Mouse (Mus musculus) midbrain, embryonic 14.5 days (tissue): ENCODE data around the gene Eef1akmt4. TPM values are rescaled to one million over a fixed set of nuclear protein-coding genes. Genes with fewer than 3 reads are reported as not detected.
A peak's percentile ranks its signal among the peaks of the same experiment; 100 is the strongest.

Experiments
- ATAC-seq: fragments of 200-750 bp; cut with Nextera tagmentation; 2 replicates; pipeline ENCODE4 v1.8.0; 2017; ENCODE audit warnings: moderate number of reproducible peaks, moderate library complexity; ENCODE audit not compliant: low FRiP score, low TSS enrichment
- DNase-seq: peaks from one replicate; pipeline ENCODE4 v3.0.0-alpha.2; 2015
- H3K27ac ChIP-seq: fragments of 300-500 bp; sonication (generic); replicated peaks from 2 replicates; pipeline ENCODE4 v1.5.1; 2014; ENCODE audit warnings: mild to moderate bottlenecking, low read depth, low read length, moderate library complexity
- H3K27me3 ChIP-seq: fragments of 300-500 bp; sonication (generic); 2 replicates; pipeline ENCODE4 v1.6.1; 2014; ENCODE audit warnings: low read length, control low read depth, mixed read lengths; ENCODE audit not compliant: control insufficient read depth, insufficient read depth
- H3K36me3 ChIP-seq: fragments of 300-500 bp; sonication (generic); 2 replicates; pipeline ENCODE4 v1.6.1; 2014; ENCODE audit warnings: low read length, control low read depth; ENCODE audit not compliant: control insufficient read depth, insufficient read depth
- H3K4me1 ChIP-seq: fragments of 300-500 bp; sonication (generic); 2 replicates; pipeline ENCODE4 v1.6.1; 2014; ENCODE audit warnings: mild to moderate bottlenecking, antibody characterized with exemption, low read length, control low read depth; ENCODE audit not compliant: control insufficient read depth, insufficient read depth
- H3K4me2 ChIP-seq: fragments of 300-500 bp; sonication (generic); 2 replicates; pipeline ENCODE4 v1.6.1; 2014; ENCODE audit warnings: mild to moderate bottlenecking, low read length, moderate library complexity
- H3K4me3 ChIP-seq: fragments of 300-500 bp; sonication (generic); replicated peaks from 2 replicates; pipeline ENCODE4 v1.5.1; 2014; ENCODE audit warnings: low read depth, low read length
- H3K9ac ChIP-seq: fragments of 300-500 bp; sonication (generic); replicated peaks from 2 replicates; pipeline ENCODE4 v1.6.1; 2014; ENCODE audit warnings: mild to moderate bottlenecking, low read length, moderate library complexity
- H3K9me3 ChIP-seq: fragments of 300-500 bp; sonication (generic); 2 replicates; pipeline ENCODE4 v1.6.1; 2016; ENCODE audit warnings: low read length, control low read depth, mixed read lengths; ENCODE audit not compliant: control insufficient read depth
- WGBS: fragments of 180-500 bp; shearing (Covaris S2); extraction: QIAGEN DNeasy Blood & Tissue Kit; methylation state at CpG from one replicate; pipeline ENCODE4 v1.1.7; 2014; 5-methylcytosine and 5-hydroxymethylcytosine counted together
- polyA plus RNA-seq: library from polyadenylated mRNA; unstranded; fragments of >200 nt; fragmentation: Nextera tagmentation; extraction: Ambion mirVana; gene quantifications from 2 replicates; pipeline ENCODE4 v1.2.1, GENCODE M21; 2014

Eef1akmt4 gene
- 10.5 and 12.0 TPM in 2 replicates for polyA plus RNA-seq

DNA sequence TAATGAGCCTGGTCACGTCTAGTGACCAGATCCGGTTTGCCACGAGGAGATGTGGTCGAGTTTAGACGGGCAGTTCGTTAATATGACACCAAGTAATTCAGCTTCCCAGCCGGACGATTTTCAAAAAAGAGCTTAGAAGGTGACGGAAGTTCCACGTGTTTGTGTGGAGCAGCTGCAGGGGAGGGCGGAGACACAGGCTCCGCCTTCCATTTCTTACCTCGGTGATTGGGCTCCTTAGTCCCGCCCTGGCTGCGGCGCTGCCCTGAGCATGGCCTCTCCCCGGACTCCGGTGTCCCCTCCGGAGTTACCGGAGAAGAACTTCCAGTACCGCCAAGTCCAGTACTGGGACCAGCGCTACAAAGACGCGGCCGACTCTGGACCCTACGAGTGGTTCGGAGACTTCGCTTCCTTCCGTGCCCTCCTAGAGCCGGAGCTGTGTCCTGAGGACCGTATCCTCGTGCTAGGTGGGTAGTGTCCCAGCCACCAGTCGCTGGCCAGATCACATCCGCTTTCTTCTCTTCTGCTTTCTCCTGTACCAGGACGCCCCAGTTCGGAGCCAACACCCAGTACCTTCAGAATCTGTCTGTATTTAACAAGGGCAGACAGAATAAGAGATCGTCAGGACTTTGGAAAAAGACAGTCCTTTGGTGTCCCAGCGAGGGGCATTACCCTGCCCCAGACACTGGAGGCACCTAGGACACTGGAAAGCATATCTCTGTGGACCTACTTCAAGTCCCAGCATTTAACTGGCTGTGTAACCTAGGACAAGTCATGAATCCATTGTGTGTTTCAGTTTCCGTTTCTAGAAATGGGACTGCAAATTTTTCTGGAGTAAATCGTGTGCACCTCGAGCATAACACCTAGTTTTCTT, at the start of gene Eef1akmt4, which contains the start of the genes Gm49333 and Alg3:
Gene Eef1akmt4 (plus strand): TSS at position 237 of the 871 bp plus-strand sequence.
Gene Gm49333 (plus strand): TSS at position 254 of the 871 bp plus-strand sequence.
Gene Alg3 (minus strand): TSS at position 379 of the 871 bp plus-strand sequence.
- peaks cover 19% of the 10 kb centered on the region for H3K4me1 ChIP-seq
- DNase-seq (peak; percentile 93), ATAC-seq (peak; percentile 91)
- H3K9ac ChIP-seq: peak within 1 kb of the TSS; percentile 81
- peaks cover 18% of the 10 kb centered on the region for H3K36me3 ChIP-seq
- 2% methylated on average over 41 of the region's 41 CpGs for WGBS
- H3K27me3 ChIP-seq: no peaks in the 10 kb centered on the region
- peak within 1 kb of the TSS; percentile 84 for H3K27ac ChIP-seq
- peak within 1 kb of the TSS; percentile 67 for H3K4me3 ChIP-seq
- H3K4me2 ChIP-seq: peak within 1 kb of the TSS; percentile 81
- H3K9me3 ChIP-seq: no peaks in the 10 kb centered on the region

DNA sequence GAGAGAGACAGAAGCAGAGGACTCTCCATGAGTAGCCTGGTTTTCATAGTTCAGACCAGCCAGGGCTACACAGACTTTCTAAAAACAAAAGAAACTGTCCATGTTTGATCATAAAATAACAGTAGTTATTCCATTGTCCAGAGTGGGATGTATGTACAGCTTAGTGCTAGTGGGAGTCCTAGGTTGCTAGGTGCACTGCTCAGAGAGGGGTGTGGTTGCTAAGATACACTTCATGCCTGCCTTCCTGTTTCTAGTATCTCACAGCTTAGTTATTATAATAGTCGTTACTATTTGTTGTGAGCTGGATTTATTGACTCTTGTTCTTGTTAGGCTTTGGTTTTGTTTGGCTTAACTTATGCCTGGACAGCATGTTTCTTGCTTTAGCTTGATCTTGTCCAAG, 46.3 kb upstream of the Eef1akmt4 start:
- Histone ChIP-seq H3K27ac (no peak overlapping the region), H3K9ac (no peak overlapping the region), H3K4me1 (no peaks in the 10 kb centered on the region), H3K27me3 (no peaks in the 10 kb centered on the region), H3K36me3 (peaks cover 34% of the 10 kb centered on the region), H3K9me3 (no peaks in the 10 kb centered on the region), H3K4me3 (no peak overlapping the region), H3K4me2 (no peak overlapping the region)
- DNase-seq: no peak
- WGBS: 52% methylated on average over 1 of the region's 1 CpGs
- ATAC-seq: no peak

DNA sequence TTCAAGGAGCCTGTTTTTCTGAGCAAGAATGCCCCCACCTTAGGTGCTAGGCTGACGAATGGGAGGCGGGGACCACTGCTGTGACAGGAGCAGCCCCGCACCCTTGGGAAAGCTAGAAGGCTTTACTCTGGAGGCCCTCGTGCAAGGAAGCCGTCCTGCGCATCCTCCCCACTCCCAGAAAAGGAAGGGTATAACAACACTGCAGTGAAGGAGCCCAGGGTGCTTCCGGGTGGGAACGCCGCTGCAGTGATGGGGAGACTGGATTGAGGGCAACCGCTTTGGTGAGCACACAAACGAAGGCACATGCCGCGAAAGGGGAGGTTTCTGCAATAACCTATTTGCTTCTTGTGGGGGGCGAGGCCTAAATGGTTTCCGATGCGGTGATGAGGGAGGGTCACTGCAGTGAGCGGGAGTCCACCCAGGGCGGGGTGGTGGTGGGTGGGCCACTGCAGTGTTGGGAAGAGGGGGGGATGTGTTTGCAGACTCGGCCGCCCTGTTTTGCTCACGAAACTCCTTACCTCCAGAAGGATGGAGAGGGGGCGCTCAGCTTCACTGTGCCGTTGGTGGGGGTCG, 21.9 kb upstream of the Eef1akmt4 start, which contains the start of gene Vwa5b2:
Gene Vwa5b2 (plus strand): TSS at position 106 of the 573 bp plus-strand sequence.
- Histone ChIP-seq H3K27ac (peak within 1 kb of the TSS; percentile 60), H3K36me3 (no peaks in the 10 kb centered on the region), H3K27me3 (peaks cover 27% of the 10 kb centered on the region), H3K4me3 (peak within 1 kb of the TSS; percentile 56), H3K9me3 (no peaks in the 10 kb centered on the region), H3K4me1 (0 out of 2 replicates have a peak, but pooled peaks cover 11% of the 10 kb centered on the region), H3K4me2 (peak within 1 kb of the TSS; percentile 85), H3K9ac (peak within 1 kb of the TSS; percentile 64)
- ATAC-seq (peak; percentile 44), DNase-seq (peak; percentile 59)
- WGBS: under 1% methylated on average over 24 of the region's 24 CpGs

DNA sequence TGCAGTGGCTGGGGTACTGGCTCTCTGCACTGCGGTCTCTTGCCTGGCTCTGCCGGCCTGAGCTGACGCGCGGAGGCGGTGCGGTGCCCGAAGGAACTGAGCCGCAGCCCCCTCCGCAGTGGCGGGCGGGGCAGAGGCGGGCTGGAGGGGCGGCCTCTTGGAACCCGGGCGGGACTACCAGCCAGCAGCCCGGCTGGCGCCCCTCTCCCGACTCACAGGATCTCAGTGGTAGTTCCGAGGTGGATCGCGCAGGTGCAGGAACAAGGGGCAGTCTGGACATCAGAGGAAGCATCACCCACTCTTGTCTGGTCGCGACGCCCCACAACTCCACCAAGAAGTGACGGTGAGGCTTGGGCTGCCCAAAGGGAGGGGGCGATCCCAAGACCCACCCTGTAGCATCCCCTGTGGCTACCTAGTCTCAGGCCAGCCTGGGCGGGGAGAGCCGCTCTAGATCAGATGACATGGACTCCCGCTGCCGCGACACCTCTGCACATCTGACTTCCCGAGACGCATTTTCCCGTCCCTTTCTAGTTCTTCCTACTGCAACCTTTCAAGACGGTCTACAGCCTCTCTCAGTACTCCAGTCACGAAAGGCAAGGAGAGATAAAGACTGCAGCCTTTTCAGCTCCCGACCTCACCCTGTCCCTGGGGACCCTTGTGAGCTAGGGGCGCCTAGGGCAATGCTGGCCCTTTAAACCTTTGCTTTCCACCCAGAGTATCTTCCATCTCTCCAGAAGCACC, 21.3 kb upstream of the Eef1akmt4 start:
- WGBS: under 1% methylated on average over 34 of the region's 39 CpGs
- Histone ChIP-seq H3K4me1 (0 out of 2 replicates have a peak, but pooled peaks cover 11% of the 10 kb centered on the region), H3K4me3 (peak overlapping the region; percentile 56), H3K27me3 (peaks cover 27% of the 10 kb centered on the region), H3K4me2 (peak overlapping the region; percentile 85), H3K9me3 (no peaks in the 10 kb centered on the region), H3K9ac (peak overlapping the region; percentile 64), H3K36me3 (no peaks in the 10 kb centered on the region), H3K27ac (peak overlapping the region; percentile 60; the same call in 1 of the 2 replicates)
- DNase-seq: peak; percentile 77
- peak; percentile 85 for ATAC-seq

DNA sequence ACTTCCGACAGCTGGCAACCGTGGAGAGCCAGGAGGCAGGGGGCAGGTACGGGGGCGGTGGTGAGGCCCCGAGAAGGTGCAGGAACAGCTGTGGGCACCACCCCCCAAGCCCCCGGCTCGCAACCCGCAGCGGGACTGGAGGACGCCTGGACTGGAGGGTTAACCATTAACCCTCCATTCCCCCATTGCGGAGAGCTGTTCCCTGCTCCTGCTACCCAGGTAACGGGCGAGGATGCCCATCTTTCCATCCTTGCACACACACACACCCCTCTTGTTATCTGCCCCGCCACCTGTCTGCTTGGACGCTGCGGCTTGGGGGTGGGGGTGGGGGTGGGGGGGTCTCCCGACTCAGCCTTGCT, 20.7 kb upstream of the Eef1akmt4 start:
- Histone ChIP-seq H3K27ac (no peak overlapping the region), H3K9ac (peak overlapping the region; percentile 64; the same call in 1 of the 2 replicates), H3K27me3 (peaks cover 27% of the 10 kb centered on the region), H3K4me1 (0 out of 2 replicates have a peak, but pooled peaks cover 11% of the 10 kb centered on the region), H3K36me3 (no peaks in the 10 kb centered on the region), H3K4me2 (peak overlapping the region; percentile 85), H3K9me3 (no peaks in the 10 kb centered on the region), H3K4me3 (peak overlapping the region; percentile 56)
- no peak for DNase-seq
- ATAC-seq: no peak; the same call in 1 of the 2 replicates
- 3% methylated on average over 17 of the region's 17 CpGs for WGBS

DNA sequence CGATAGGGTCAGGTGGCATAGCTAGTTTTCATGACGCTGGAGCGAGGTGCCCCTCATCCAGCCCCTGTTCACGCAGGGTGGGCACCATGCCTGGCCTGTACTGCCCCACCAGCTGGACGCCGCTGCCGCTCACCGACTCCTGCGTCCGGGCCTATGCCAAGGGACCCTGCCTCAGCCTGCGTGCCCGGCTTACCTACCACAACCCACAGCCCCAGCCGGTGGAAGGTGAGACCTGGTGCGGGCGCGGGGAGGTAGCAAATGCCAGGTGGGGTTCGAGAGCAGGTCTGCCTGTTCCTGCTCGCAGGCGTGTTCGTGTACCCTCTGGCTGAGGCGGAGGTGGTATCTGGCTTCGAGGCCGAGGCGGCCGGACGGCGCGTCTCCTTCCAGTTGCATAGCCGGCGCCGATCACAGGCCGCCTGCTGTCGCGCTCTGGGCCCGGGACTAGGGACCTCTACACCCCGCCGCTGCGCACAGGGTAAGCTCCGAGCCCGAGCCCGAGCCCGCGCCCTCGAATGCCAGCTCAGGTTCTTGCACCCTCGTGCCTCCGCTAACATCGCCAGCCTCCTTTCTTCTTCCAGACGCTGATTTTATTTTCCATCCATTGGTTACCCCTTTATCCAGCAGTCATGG, 20.2 kb upstream of the Eef1akmt4 start:
- Histone ChIP-seq H3K9me3 (no peaks in the 10 kb centered on the region), H3K4me1 (0 out of 2 replicates have a peak, but pooled peaks cover 11% of the 10 kb centered on the region), H3K27me3 (peaks cover 27% of the 10 kb centered on the region), H3K36me3 (no peaks in the 10 kb centered on the region), H3K9ac (peak overlapping the region; percentile 64; the same call in 1 of the 2 replicates), H3K27ac (no peak overlapping the region), H3K4me3 (peak overlapping the region; percentile 56), H3K4me2 (peak overlapping the region; percentile 85)
- peak; percentile 29 for DNase-seq
- ATAC-seq: no peak
- WGBS: 4% methylated on average over 48 of the region's 48 CpGs

DNA sequence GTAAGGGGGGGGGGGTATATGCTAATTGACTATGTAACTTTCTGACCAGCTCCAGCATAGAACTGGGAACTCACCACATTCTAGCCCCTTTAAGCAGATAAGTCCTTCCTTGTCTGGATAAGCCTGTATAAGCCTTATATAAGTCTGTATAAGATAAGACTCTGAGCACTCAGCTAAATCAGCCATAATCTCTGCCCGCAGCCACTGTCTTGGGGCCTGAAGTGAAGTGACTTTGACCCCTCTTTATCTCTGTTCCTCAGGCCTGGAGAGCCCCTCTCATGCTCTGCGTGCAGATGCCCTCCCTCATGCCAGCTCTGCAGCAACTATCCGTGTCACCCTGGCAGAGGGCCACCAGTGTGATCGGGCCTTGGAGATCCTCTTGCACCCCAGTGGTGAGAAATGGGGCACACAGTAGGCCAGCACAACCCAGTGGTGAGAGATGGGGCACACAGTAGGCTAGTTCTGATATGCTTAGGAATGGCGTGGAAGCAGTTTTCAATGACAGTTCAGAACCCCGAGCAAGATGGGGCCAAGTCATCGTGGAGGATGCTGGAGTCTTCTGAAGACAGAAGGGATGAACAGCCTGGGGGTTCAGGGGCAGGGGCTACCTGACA, 16.2 kb upstream of the Eef1akmt4 start:
- Histone ChIP-seq H3K4me1 (0 out of 2 replicates have a peak, but pooled peaks cover 10% of the 10 kb centered on the region), H3K27me3 (peaks cover 26% of the 10 kb centered on the region), H3K9ac (no peak overlapping the region), H3K4me3 (no peak overlapping the region), H3K9me3 (no peaks in the 10 kb centered on the region), H3K36me3 (no peaks in the 10 kb centered on the region), H3K4me2 (no peak overlapping the region), H3K27ac (no peak overlapping the region)
- DNase-seq (no peak), ATAC-seq (no peak)
- WGBS: 85% methylated on average over 7 of the region's 7 CpGs
